Mouse (Mus musculus): ENCODE measurements around the gene Dgkg.

Dgkg gene

GRCm38 (mm10) chr16:22501855-22502254, 155.2 kb downstream of the Dgkg start:
- in situ Hi-C loops (cut with MboI, MseI), result no loop called here

- in situ Hi-C loops (cut with MboI, MseI), result no loop called here
Observed at GRCm38 (mm10) chr16:22500561-22500960, 156.5 kb downstream of the Dgkg start.

GRCm38 (mm10) chr16:22499951-22500350, 157.1 kb downstream of the Dgkg start:
- in situ Hi-C loops (cut with MboI, MseI), result no loop called here

- in situ Hi-C loops (cut with MboI, MseI), result no loop called here
Observed at GRCm38 (mm10) chr16:22499447-22499846, 157.6 kb downstream of the Dgkg start.

- in situ Hi-C loops (cut with MboI, MseI), result no loop called here
Observed at GRCm38 (mm10) chr16:22497976-22498375, 159.0 kb downstream of the Dgkg start.

- in situ Hi-C loops (cut with MboI, MseI), result no loop called here
Observed at GRCm38 (mm10) chr16:22495259-22495658, 161.8 kb downstream of the Dgkg start.

GRCm38 (mm10) chr16:22494815-22495214, 162.2 kb downstream of the Dgkg start:
- in situ Hi-C loops (cut with MboI, MseI), result no loop called here

GRCm38 (mm10) chr16:22493396-22493795, 163.6 kb downstream of the Dgkg start:
- in situ Hi-C loops (cut with MboI, MseI), result no loop called here

- in situ Hi-C loops (cut with MboI, MseI), result no loop called here
Observed at GRCm38 (mm10) chr16:22491446-22492166, 165.4 kb downstream of the Dgkg start.

GRCm38 (mm10) chr16:22483900-22484299, 173.1 kb downstream of the Dgkg start:
- in situ Hi-C loops (cut with MboI, MseI), result no loop called here

GRCm38 (mm10) chr16:22479322-22479721, 177.7 kb downstream of the Dgkg start:
- in situ Hi-C loops (cut with MboI, MseI), result no loop called here

- in situ Hi-C loops (cut with MboI, MseI), result loop anchor here (5.0 kb wide), 1 partner anchor 89 kb away; no protein-coding TSS in a partner anchor
Observed at GRCm38 (mm10) chr16:22471728-22472127, 185.3 kb downstream of the Dgkg start.

GRCm38 (mm10) chr16:22469385-22469784, 187.6 kb downstream of the Dgkg start:
- in situ Hi-C loops (cut with MboI, MseI), result no loop called here

GRCm38 (mm10) chr16:22467111-22467510, 189.9 kb downstream of the Dgkg start:
- in situ Hi-C loops (cut with MboI, MseI), result no loop called here

- in situ Hi-C loops (cut with MboI, MseI), result no loop called here
Observed at GRCm38 (mm10) chr16:22466381-22466780, 190.6 kb downstream of the Dgkg start.

- in situ Hi-C loops (cut with MboI, MseI), result no loop called here
Observed at GRCm38 (mm10) chr16:22462220-22462619, 194.8 kb downstream of the Dgkg start.

- in situ Hi-C loops (cut with MboI, MseI), result no loop called here
Observed at GRCm38 (mm10) chr16:22461728-22462127, 195.3 kb downstream of the Dgkg start.

GRCm38 (mm10) chr16:22460960-22461359, 196.1 kb downstream of the Dgkg start:
- in situ Hi-C loops (cut with MboI, MseI), result no loop called here

- in situ Hi-C loops (cut with MboI, MseI), result no loop called here
Observed at GRCm38 (mm10) chr16:22452082-22452481, 204.9 kb downstream of the Dgkg start.

- in situ Hi-C loops (cut with MboI, MseI), result no loop called here
Observed at GRCm38 (mm10) chr16:22448093-22448492, 208.9 kb downstream of the Dgkg start.

GRCm38 (mm10) chr16:22444786-22445185, 212.2 kb downstream of the Dgkg start:
- in situ Hi-C loops (cut with MboI, MseI), result loop anchor here (5.0 kb wide), 1 partner anchor 83 kb away; no protein-coding TSS in a partner anchor

- in situ Hi-C loops (cut with MboI, MseI), result loop anchor here (5.0 kb wide), 1 partner anchor 85 kb away; no protein-coding TSS in a partner anchor
Observed at GRCm38 (mm10) chr16:22442202-22442601, 214.8 kb downstream of the Dgkg start.

- in situ Hi-C loops (cut with MboI, MseI), result loop anchor here (5.0 kb wide), 1 partner anchor 86 kb away; no protein-coding TSS in a partner anchor
Observed at GRCm38 (mm10) chr16:22441317-22441716, 215.7 kb downstream of the Dgkg start.
